Mouse (Mus musculus) ES-E14 (cell line): ENCODE measurements around the gene Rab13.

ENCODE experiments used
- CHD2 ChIP-seq: IDR thresholded peaks from 2 replicates; pipeline ENCODE4 v1.6.1; 2014; ENCODE audit warnings: mild to moderate bottlenecking, low read depth, low read length, inconsistent platforms
- MAFK ChIP-seq: IDR thresholded peaks from 2 replicates; pipeline ENCODE4 v1.6.1; 2014; ENCODE audit warnings: mild to moderate bottlenecking, low read depth, low read length, inconsistent platforms; ENCODE audit not compliant: insufficient read depth
- ZC3H11A ChIP-seq: IDR thresholded peaks from 2 replicates; pipeline ENCODE4 v1.6.1; 2012; ENCODE audit warnings: low read depth, mild to moderate bottlenecking, inconsistent platforms, low read length, borderline replicate concordance

DNA sequence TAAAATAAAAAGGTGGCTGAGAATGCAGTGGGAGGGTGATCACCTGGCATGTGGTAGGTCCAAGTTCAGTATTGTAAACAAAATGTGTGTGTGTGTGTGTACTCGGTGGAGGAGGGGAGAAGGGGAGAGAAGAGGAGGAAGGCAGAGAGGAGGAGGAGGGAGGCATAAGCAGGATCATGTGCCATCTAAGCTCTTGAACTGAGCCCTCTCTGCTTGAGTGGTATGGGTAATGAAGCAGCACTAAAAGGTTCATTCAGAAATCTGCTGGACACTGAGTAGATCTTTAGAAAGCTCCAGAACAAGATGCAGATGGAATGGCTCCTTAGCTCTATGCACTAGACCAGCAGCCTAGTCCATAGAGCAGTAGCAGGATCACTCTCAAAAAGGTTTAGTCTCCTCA, 10.6 kb upstream of the Rab13 start:
- TF ChIP-seq MAFK (no peak), CHD2 (no peak), ZC3H11A (no peak)
